Mouse (Mus musculus) embryonic facial prominence, embryonic 15.5 days (tissue): ENCODE results near the gene Ldlrap1. TPM values are rescaled to one million over a fixed set of nuclear protein-coding genes. Genes with fewer than 3 reads are reported as not detected.
"Not testable (repeated sequence)": the region's sequence is repeated elsewhere in the genome, so short reads cannot be mapped to it uniquely, and the experiment has no call there.

Experiments
- ATAC-seq: fragments of 200-750 bp; cut with Nextera tagmentation; 2 replicates; pipeline ENCODE4 v1.8.0; 2017; ENCODE audit warnings: low read depth, moderate TSS enrichment; ENCODE audit not compliant: insufficient number of reproducible peaks, low FRiP score, low TSS enrichment
- H3K27ac ChIP-seq: fragments of 300-500 bp; sonication (generic); replicated peaks from 2 replicates; pipeline ENCODE4 v1.5.1; 2015; ENCODE audit warnings: mild to moderate bottlenecking, inconsistent platforms
- H3K27me3 ChIP-seq: fragments of 300-500 bp; sonication (generic); 2 replicates; pipeline ENCODE4 v1.6.1; 2015; ENCODE audit warnings: inconsistent platforms
- H3K36me3 ChIP-seq: fragments of 300-500 bp; sonication (generic); 2 replicates; pipeline ENCODE4 v1.6.1; 2015; ENCODE audit warnings: mild to moderate bottlenecking, inconsistent platforms
- H3K4me1 ChIP-seq: fragments of 300-500 bp; sonication (generic); 2 replicates; pipeline ENCODE4 v1.6.1; 2015; ENCODE audit warnings: inconsistent platforms
- H3K4me2 ChIP-seq: fragments of 300-500 bp; sonication (generic); replicated peaks from 2 replicates; pipeline ENCODE4 v1.6.1; 2015; ENCODE audit warnings: mild to moderate bottlenecking, inconsistent platforms
- H3K4me3 ChIP-seq: fragments of 300-500 bp; sonication (generic); replicated peaks from 2 replicates; pipeline ENCODE4 v1.5.1; 2015; ENCODE audit warnings: mild to moderate bottlenecking, inconsistent platforms
- H3K9ac ChIP-seq: fragments of 300-500 bp; sonication (generic); 2 replicates; pipeline ENCODE4 v1.6.1; 2015; ENCODE audit warnings: inconsistent platforms
- H3K9me3 ChIP-seq: fragments of 300-500 bp; sonication (generic); replicated peaks from 2 replicates; pipeline ENCODE4 v1.6.1; 2016; ENCODE audit warnings: inconsistent platforms
- WGBS: fragments of 180-500 bp; shearing (Covaris S2); methylation state at CpG from one replicate; pipeline ENCODE4 v1.1.7; 2015; 5-methylcytosine and 5-hydroxymethylcytosine counted together
- polyA plus RNA-seq: library from polyadenylated mRNA; unstranded; fragments of >200 nt; fragmentation: Nextera tagmentation; extraction: Ambion mirVana; gene quantifications from 2 replicates; pipeline ENCODE4 v1.2.1, GENCODE M21; 2015

Gene Ldlrap1
- polyA plus RNA-seq, 1 experiment from 2014 or later, result 37.6 TPM

GRCm38 (mm10) chr4:134796581-134797361, 28.9 kb upstream of the Ldlrap1 start:
- H3K4me1 ChIP-seq, result peaks cover 50% of the 10 kb centered on the region
- no peak for ATAC-seq
- no peaks in the 10 kb centered on the region for H3K27me3 ChIP-seq
- H3K36me3 ChIP-seq, result peaks cover under 1% of the 10 kb centered on the region; the same call in 1 of the 2 replicates
- H3K4me3 ChIP-seq, result no peak overlapping the region
- 20% methylated on average over 7 of the region's 7 CpGs for WGBS
- H3K4me2 ChIP-seq, result no peak overlapping the region
- 0 out of 2 replicates have a peak overlapping the region, but pooled peaks have one; percentile 66 for H3K27ac ChIP-seq
- H3K9me3 ChIP-seq, result no peaks in the 10 kb centered on the region
- no peak overlapping the region for H3K9ac ChIP-seq

- peaks cover 45% of the 10 kb centered on the region for H3K4me1 ChIP-seq
- no peak for ATAC-seq
- no peak overlapping the region for H3K9ac ChIP-seq
- H3K27ac ChIP-seq, result no peak overlapping the region
- no peak overlapping the region for H3K4me2 ChIP-seq
- no peaks in the 10 kb centered on the region for H3K36me3 ChIP-seq
- H3K27me3 ChIP-seq, result no peaks in the 10 kb centered on the region
- no peak overlapping the region for H3K4me3 ChIP-seq
- 72% methylated on average over 5 of the region's 5 CpGs for WGBS
- no peaks in the 10 kb centered on the region for H3K9me3 ChIP-seq
Observed at GRCm38 (mm10) chr4:134795819-134796485, 28.1 kb upstream of the Ldlrap1 start.

GRCm38 (mm10) chr4:134794959-134795358, 27.1 kb upstream of the Ldlrap1 start:
- H3K9me3 ChIP-seq, ATAC-seq, H3K4me3 ChIP-seq, H3K9ac ChIP-seq, H3K36me3 ChIP-seq, H3K4me2 ChIP-seq, H3K27me3 ChIP-seq, H3K27ac ChIP-seq: not testable (repeated sequence)
- peaks cover 35% of the 10 kb centered on the region for H3K4me1 ChIP-seq

GRCm38 (mm10) chr4:134793213-134793956, 25.6 kb upstream of the Ldlrap1 start:
- Histone ChIP-seq H3K4me2 (no peak overlapping the region), H3K9me3 (no peaks in the 10 kb centered on the region), H3K36me3 (no peaks in the 10 kb centered on the region), H3K27ac (no peak overlapping the region), H3K9ac (no peak overlapping the region), H3K4me1 (peaks cover 23% of the 10 kb centered on the region), H3K27me3 (no peaks in the 10 kb centered on the region), H3K4me3 (no peak overlapping the region)
- WGBS, result 40% methylated on average over 10 of the region's 10 CpGs
- no peak for ATAC-seq

- Histone ChIP-seq H3K9me3 (no peaks in the 10 kb centered on the region), H3K36me3 (no peaks in the 10 kb centered on the region), H3K27me3 (no peaks in the 10 kb centered on the region), H3K4me3 (no peak overlapping the region), H3K4me2 (no peak overlapping the region), H3K27ac (no peak overlapping the region), H3K4me1 (peaks cover 10% of the 10 kb centered on the region), H3K9ac (no peak overlapping the region)
- WGBS, result 67% methylated on average over 6 of the region's 6 CpGs
- no peak for ATAC-seq
Observed at GRCm38 (mm10) chr4:134791731-134792130, 23.9 kb upstream of the Ldlrap1 start.

GRCm38 (mm10) chr4:134786946-134787345, 19.1 kb upstream of the Ldlrap1 start:
- 34% methylated on average over 10 of the region's 10 CpGs for WGBS
- no peaks in the 10 kb centered on the region for H3K27me3 ChIP-seq
- no peak overlapping the region for H3K4me3 ChIP-seq

GRCm38 (mm10) chr4:134784701-134785100, 16.9 kb upstream of the Ldlrap1 start:
- Histone ChIP-seq H3K9me3 (no peaks in the 10 kb centered on the region), H3K4me1 (0 out of 2 replicates have a peak, but pooled peaks cover 4% of the 10 kb centered on the region), H3K36me3 (no peaks in the 10 kb centered on the region), H3K4me2 (no peak overlapping the region), H3K27ac (no peak overlapping the region), H3K27me3 (no peaks in the 10 kb centered on the region), H3K4me3 (no peak overlapping the region), H3K9ac (no peak overlapping the region)
- WGBS, result 53% methylated on average over 5 of the region's 5 CpGs
- no peak for ATAC-seq

More at GRCm38 (mm10) chr4:134786946-134787345, 19.1 kb upstream of the Ldlrap1 start:
- no peaks in the 10 kb centered on the region for H3K4me1 ChIP-seq
- no peak overlapping the region for H3K4me2 ChIP-seq
- H3K27ac ChIP-seq, result no peak overlapping the region
- no peak overlapping the region for H3K9ac ChIP-seq
- ATAC-seq, result no peak
- H3K9me3 ChIP-seq, result no peaks in the 10 kb centered on the region
- H3K36me3 ChIP-seq, result no peaks in the 10 kb centered on the region

- H3K9ac ChIP-seq, result no peak overlapping the region
- H3K4me1 ChIP-seq, result peaks cover 15% of the 10 kb centered on the region; the same call in 1 of the 2 replicates
- ATAC-seq, result no peak
- 36% methylated on average over 14 of the region's 14 CpGs for WGBS
- no peak overlapping the region for H3K27ac ChIP-seq
- no peaks in the 10 kb centered on the region for H3K36me3 ChIP-seq
- no peak overlapping the region for H3K4me3 ChIP-seq
- no peaks in the 10 kb centered on the region for H3K27me3 ChIP-seq
- no peaks in the 10 kb centered on the region for H3K9me3 ChIP-seq
- H3K4me2 ChIP-seq, result no peak overlapping the region
Observed at GRCm38 (mm10) chr4:134779136-134779934, 11.5 kb upstream of the Ldlrap1 start.

GRCm38 (mm10) chr4:134776246-134776645, 8.4 kb upstream of the Ldlrap1 start:
- Histone ChIP-seq H3K9me3 (no peaks in the 10 kb centered on the region), H3K27me3 (no peaks in the 10 kb centered on the region), H3K27ac (no peak overlapping the region), H3K4me2 (no peak overlapping the region), H3K36me3 (no peaks in the 10 kb centered on the region), H3K9ac (no peak overlapping the region), H3K4me3 (no peak overlapping the region), H3K4me1 (peaks cover 24% of the 10 kb centered on the region)
- 29% methylated on average over 7 of the region's 7 CpGs for WGBS
- ATAC-seq, result no peak

- ATAC-seq, result no peak
- H3K4me2 ChIP-seq, result no peak overlapping the region
- 52% methylated on average over 14 of the region's 14 CpGs for WGBS
- no peak overlapping the region for H3K9ac ChIP-seq
- H3K4me3 ChIP-seq, result no peak overlapping the region
- peaks cover 24% of the 10 kb centered on the region for H3K4me1 ChIP-seq
- H3K27ac ChIP-seq, result no peak overlapping the region
- H3K36me3 ChIP-seq, result no peaks in the 10 kb centered on the region
- H3K27me3 ChIP-seq, result no peaks in the 10 kb centered on the region
- H3K9me3 ChIP-seq, result no peaks in the 10 kb centered on the region
Observed at GRCm38 (mm10) chr4:134775234-134775944, 7.6 kb upstream of the Ldlrap1 start.
